Mouse (Mus musculus) adrenal gland, postnatal 4 days (tissue): ENCODE results near the gene Egfem1. TPM values are rescaled to one million over a fixed set of nuclear protein-coding genes. Genes with fewer than 3 reads are reported as not detected.

Experiments used
- microRNA-seq: library from miRNA; unstranded; fragments of <30 nt; microRNA quantifications from one replicate; pipeline ENCODE4 v1.2.0, GENCODE M21; 2021
- total RNA-seq, 2 experiments: library from RNA; stranded (reverse); gene quantifications; 2 replicates each; pipeline ENCODE4 v1.2.3; 2021

Egfem1 gene
- total RNA-seq, 2 experiments from 2014 or later: 0.45 TPM

Small RNA genes within 50 kb of the gene (microRNA-seq; reads per million reads assigned to microRNA genes)
- gene Mir21b: not detected
- 1.8 reads per million for gene Mir551b

Other genes with a start within 250 kb of the Egfem1 start
- gene Gm1527, start 189.4 kb upstream of the Egfem1 start, total RNA-seq: under 1 TPM in 1 of 2 experiments, not detected in 1; 0.14 TPM